Mouse (Mus musculus): ENCODE measurements at regions not wholly inside any gene's neighbourhood (a gene's known extent, or its start where the extent isn't known, plus 50 kb on each side); places are given as distances from the start of the nearest gene placed in this dataset.

DNA sequence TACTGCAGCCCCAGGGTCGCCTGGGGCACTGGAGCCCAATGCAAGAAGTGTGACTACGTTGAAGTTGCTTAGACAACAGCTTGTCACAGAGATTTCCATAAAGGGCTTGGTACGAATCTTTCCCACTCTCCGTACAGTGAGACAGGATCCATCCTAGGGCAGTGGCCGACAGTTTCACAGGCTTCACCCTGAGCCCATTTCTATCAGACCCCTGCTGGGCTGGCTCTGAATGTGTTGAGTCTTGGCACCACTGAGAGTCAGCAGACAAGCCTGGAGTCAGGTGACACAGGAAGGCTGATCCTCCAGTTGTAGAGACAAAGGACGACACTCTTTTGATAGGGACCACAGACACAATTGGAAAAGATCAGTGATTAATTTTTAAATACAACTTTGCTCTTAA lies 255.2 kb downstream of the Irs2 start:
- no peak overlapping the region for H3K27ac ChIP-seq (ENCODE audit: low read length)
- H3K4me2 ChIP-seq (replicated peaks; ENCODE audit: low read depth, low read length) = no peak overlapping the region
- no peak overlapping the region for H3K9ac ChIP-seq (replicated peaks; ENCODE audit: low read length)
- H3K4me3 ChIP-seq (ENCODE audit: low read length) = no peak overlapping the region
- 0 out of 2 replicates have a peak, but pooled peaks cover 4% of the 10 kb centered on the region for H3K9me3 ChIP-seq (ENCODE audit: low read length)
- H3K4me1 ChIP-seq (ENCODE audit: insufficient read depth, low read length) = no peaks in the 10 kb centered on the region
- no peaks in the 10 kb centered on the region for H3K27me3 ChIP-seq (ENCODE audit: insufficient read depth, low read length)
- WGBS = 76% methylated on average over 6 of the region's 6 CpGs
- no peaks in the 10 kb centered on the region for H3K36me3 ChIP-seq (ENCODE audit: insufficient read depth, low read length)
- ATAC-seq (ENCODE audit: low FRiP score, low TSS enrichment) = no peak

DNA sequence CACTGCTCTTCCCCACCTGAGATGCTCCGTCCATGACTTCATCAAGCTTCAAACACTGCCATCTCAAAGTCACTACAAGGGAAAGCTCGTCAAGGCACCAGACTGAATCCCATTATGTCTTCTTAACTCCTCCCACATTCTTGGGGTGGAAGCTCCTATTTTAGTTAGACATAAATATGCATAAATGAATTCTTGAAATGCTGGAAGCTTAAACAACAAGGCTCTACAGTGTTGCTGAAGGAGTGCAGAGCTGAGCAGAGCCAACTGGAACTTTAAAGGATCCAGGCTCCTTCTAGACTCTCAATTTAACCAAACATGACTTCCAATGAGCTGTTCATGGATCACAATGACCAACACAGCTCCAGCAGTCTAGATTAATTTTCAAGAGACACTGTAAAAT lies 261.1 kb downstream of the Irs2 start:
- Histone ChIP-seq H3K36me3 (ENCODE audit: insufficient read depth, low read length) (no peaks in the 10 kb centered on the region), H3K27me3 (ENCODE audit: insufficient read depth, low read length) (no peaks in the 10 kb centered on the region), H3K9ac (replicated peaks; ENCODE audit: low read length) (no peak overlapping the region), H3K4me1 (ENCODE audit: insufficient read depth, low read length) (0 out of 2 replicates have a peak, but pooled peaks cover 7% of the 10 kb centered on the region), H3K9me3 (ENCODE audit: low read length) (0 out of 2 replicates have a peak, but pooled peaks cover 4% of the 10 kb centered on the region), H3K4me2 (replicated peaks; ENCODE audit: low read depth, low read length) (no peak overlapping the region), H3K4me3 (ENCODE audit: low read length) (no peak overlapping the region), H3K27ac (ENCODE audit: low read length) (no peak overlapping the region)
- 71% methylated on average over 2 of the region's 2 CpGs for WGBS
- ATAC-seq (ENCODE audit: low FRiP score, low TSS enrichment) = no peak

DNA sequence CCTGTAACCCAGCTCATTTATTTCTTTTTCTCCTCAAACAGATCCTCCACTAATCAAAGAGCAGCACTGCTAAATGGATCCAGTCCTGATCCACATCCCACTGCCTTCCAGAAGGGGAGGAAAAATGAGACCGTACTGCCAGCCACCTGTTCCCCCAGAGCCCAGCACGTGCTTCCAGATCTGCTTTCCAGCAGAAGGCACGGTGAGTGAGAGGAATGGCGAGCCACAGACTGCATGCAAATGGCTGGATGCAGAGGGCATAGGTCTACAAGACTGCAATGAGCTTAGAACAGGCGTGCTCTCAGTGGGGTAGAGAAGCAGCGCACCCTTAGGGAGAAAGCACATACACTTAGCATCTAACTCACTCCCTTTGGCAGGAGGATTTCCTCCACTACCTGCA lies 265.0 kb downstream of the Irs2 start:
- Histone ChIP-seq H3K4me3 (ENCODE audit: low read length) (no peak overlapping the region), H3K9ac (replicated peaks; ENCODE audit: low read length) (no peak overlapping the region), H3K27me3 (ENCODE audit: insufficient read depth, low read length) (no peaks in the 10 kb centered on the region), H3K4me1 (ENCODE audit: insufficient read depth, low read length) (0 out of 2 replicates have a peak, but pooled peaks cover 7% of the 10 kb centered on the region), H3K9me3 (ENCODE audit: low read length) (0 out of 2 replicates have a peak, but pooled peaks cover 1% of the 10 kb centered on the region), H3K27ac (ENCODE audit: low read length) (no peak overlapping the region), H3K36me3 (ENCODE audit: insufficient read depth, low read length) (no peaks in the 10 kb centered on the region), H3K4me2 (replicated peaks; ENCODE audit: low read depth, low read length) (no peak overlapping the region)
- no peak for ATAC-seq (ENCODE audit: low FRiP score, low TSS enrichment)
- WGBS = 62% methylated on average over 6 of the region's 6 CpGs

DNA sequence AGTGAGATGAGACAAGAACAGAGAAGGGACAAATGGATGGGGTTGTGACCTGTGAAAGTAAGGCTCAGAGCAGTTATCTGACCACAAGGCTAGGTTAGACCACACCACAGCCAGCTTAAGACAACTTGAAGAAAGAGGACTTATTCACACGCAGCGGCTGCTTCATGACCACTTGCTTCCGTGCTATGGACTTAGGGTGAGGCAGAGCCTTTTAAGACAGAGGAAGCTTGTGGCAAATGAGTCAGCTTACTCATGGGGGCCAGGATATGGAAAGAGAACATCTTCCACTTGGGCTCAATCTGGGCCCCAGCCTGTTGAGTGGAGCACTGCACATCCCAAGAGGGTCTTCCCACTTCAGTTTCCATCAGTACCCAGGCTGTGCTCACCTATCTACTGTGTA lies 267.4 kb downstream of the Irs2 start:
- Histone ChIP-seq H3K4me3 (ENCODE audit: low read length) (no peak overlapping the region), H3K27me3 (ENCODE audit: insufficient read depth, low read length) (no peaks in the 10 kb centered on the region), H3K9ac (replicated peaks; ENCODE audit: low read length) (no peak overlapping the region), H3K9me3 (ENCODE audit: low read length) (no peaks in the 10 kb centered on the region), H3K4me2 (replicated peaks; ENCODE audit: low read depth, low read length) (no peak overlapping the region), H3K36me3 (ENCODE audit: insufficient read depth, low read length) (no peaks in the 10 kb centered on the region), H3K4me1 (ENCODE audit: insufficient read depth, low read length) (no peaks in the 10 kb centered on the region), H3K27ac (ENCODE audit: low read length) (no peak overlapping the region)
- no peak for ATAC-seq (ENCODE audit: low FRiP score, low TSS enrichment)
- WGBS = 88% methylated on average over 3 of the region's 3 CpGs

DNA sequence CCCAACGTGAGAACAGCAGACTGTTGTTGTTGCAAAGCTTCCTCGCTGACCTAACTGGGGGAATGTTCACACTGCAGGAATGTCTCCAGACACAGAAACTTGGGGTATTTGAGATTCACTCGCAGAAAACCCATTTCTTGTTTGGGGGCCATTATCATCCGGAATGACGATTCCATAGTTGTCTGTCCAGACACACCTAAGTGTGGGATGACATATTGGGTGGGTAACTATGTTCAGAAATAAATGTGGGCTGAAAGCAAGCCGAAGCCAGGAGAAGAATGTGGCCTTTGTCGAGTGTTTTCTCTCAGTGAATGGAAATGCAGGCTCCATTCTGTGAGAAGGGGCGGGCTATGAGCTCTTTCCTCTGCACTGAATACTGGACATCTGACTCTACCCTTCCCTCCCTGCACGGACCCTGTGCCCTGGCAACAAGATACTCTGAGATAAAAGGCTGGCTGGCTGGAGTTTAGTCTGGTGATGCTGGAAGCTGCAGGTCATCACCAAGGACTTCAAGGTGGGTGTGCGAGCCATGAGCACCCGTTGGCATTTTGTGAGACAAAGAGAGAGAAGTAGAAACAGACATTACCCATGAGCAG lies 269.7 kb downstream of the Irs2 start:
- no peak overlapping the region for H3K9ac ChIP-seq (replicated peaks; ENCODE audit: low read length)
- H3K4me3 ChIP-seq (ENCODE audit: low read length) = no peak overlapping the region
- no peak overlapping the region for H3K4me2 ChIP-seq (replicated peaks; ENCODE audit: low read depth, low read length)
- no peaks in the 10 kb centered on the region for H3K4me1 ChIP-seq (ENCODE audit: insufficient read depth, low read length)
- no peaks in the 10 kb centered on the region for H3K9me3 ChIP-seq (ENCODE audit: low read length)
- 64% methylated on average over 11 of the region's 11 CpGs for WGBS
- ATAC-seq (ENCODE audit: low FRiP score, low TSS enrichment) = no peak
- no peaks in the 10 kb centered on the region for H3K27me3 ChIP-seq (ENCODE audit: insufficient read depth, low read length)
- no peak overlapping the region for H3K27ac ChIP-seq (ENCODE audit: low read length)
- no peaks in the 10 kb centered on the region for H3K36me3 ChIP-seq (ENCODE audit: insufficient read depth, low read length)

DNA sequence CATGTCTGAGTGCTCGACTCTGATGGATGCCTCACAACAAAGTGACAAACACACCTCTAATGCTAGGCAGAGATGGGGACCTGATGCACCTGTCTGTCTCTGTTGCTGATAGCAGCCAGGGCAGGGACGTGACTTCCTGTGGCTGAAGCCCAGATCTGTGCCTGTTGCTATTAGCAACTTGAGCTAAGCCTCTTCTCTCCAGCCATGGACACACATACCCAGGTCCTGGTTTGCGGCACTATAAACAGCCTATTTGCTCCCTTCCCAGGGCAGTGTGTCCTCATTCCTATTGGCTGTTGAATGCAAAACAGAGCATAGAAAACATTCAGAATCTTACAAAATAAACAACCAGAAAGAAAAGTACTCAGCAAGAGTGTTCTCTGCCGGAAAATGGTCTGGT lies 273.5 kb downstream of the Irs2 start:
- ATAC-seq (ENCODE audit: low FRiP score, low TSS enrichment) = no peak
- Histone ChIP-seq H3K9me3 (ENCODE audit: low read length) (peaks cover 2% of the 10 kb centered on the region; the same call in 1 of the 2 replicates), H3K9ac (replicated peaks; ENCODE audit: low read length) (no peak overlapping the region), H3K27me3 (ENCODE audit: insufficient read depth, low read length) (no peaks in the 10 kb centered on the region), H3K27ac (ENCODE audit: low read length) (no peak overlapping the region), H3K4me3 (ENCODE audit: low read length) (no peak overlapping the region), H3K4me2 (replicated peaks; ENCODE audit: low read depth, low read length) (no peak overlapping the region), H3K36me3 (ENCODE audit: insufficient read depth, low read length) (no peaks in the 10 kb centered on the region), H3K4me1 (ENCODE audit: insufficient read depth, low read length) (no peaks in the 10 kb centered on the region)
- 58% methylated on average over 4 of the region's 4 CpGs for WGBS

DNA sequence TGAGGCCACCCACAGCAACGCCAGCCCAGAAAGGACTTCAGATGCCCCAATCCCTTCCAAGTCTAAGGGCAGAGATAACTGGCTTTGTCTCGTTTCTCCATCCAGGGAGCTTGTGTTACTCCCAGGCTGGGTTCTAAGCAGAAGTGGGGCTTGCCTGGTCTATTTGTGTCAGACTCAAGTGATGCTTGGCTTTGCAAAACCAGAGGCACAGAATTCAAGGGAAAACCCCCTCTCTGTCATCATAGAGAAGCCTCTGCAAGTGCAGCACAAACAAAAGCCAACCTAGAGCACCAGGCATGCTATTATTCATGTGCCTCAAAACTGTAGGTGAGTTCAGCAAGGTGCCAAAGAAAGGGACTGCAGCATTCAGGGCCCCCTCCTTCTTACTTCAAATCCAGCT lies 284.9 kb downstream of the Irs2 start:
- Histone ChIP-seq H3K9me3 (ENCODE audit: low read length) (no peaks in the 10 kb centered on the region), H3K36me3 (ENCODE audit: insufficient read depth, low read length) (no peaks in the 10 kb centered on the region), H3K4me2 (replicated peaks; ENCODE audit: low read depth, low read length) (no peak overlapping the region), H3K9ac (replicated peaks; ENCODE audit: low read length) (no peak overlapping the region), H3K4me3 (ENCODE audit: low read length) (no peak overlapping the region), H3K27me3 (ENCODE audit: insufficient read depth, low read length) (no peaks in the 10 kb centered on the region), H3K4me1 (ENCODE audit: insufficient read depth, low read length) (0 out of 2 replicates have a peak, but pooled peaks cover 6% of the 10 kb centered on the region), H3K27ac (ENCODE audit: low read length) (no peak overlapping the region)
- ATAC-seq (ENCODE audit: low FRiP score, low TSS enrichment) = no peak
- WGBS = 75% methylated on average over 2 of the region's 2 CpGs

DNA sequence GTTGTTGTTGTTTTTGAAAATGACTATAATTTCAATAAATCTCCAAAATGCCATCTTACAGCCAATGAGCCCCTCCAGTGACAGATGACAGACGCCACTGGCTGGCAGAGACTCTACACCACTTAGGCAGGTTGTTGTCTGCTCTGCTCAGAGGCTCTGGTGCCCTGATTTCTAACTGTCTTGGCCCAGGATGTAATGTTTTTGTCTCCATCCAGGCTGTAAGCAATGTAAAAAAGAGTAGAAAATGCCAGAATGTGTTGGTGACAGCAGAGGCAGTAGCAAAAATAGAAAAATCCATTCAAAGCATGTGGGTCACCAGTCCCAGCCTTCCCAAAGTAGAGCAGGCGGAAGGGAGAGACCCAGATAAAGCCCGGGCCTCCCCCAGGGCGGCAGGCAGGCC lies 285.5 kb downstream of the Irs2 start:
- no peak overlapping the region for H3K27ac ChIP-seq (ENCODE audit: low read length)
- no peaks in the 10 kb centered on the region for H3K36me3 ChIP-seq (ENCODE audit: insufficient read depth, low read length)
- ATAC-seq (ENCODE audit: low FRiP score, low TSS enrichment) = no peak
- no peaks in the 10 kb centered on the region for H3K9me3 ChIP-seq (ENCODE audit: low read length)
- H3K4me1 ChIP-seq (ENCODE audit: insufficient read depth, low read length) = peaks cover 7% of the 10 kb centered on the region; the same call in 1 of the 2 replicates
- WGBS = 89% methylated on average over 4 of the region's 4 CpGs
- no peak overlapping the region for H3K9ac ChIP-seq (replicated peaks; ENCODE audit: low read length)
- no peak overlapping the region for H3K4me3 ChIP-seq (ENCODE audit: low read length)
- H3K27me3 ChIP-seq (ENCODE audit: insufficient read depth, low read length) = no peaks in the 10 kb centered on the region
- no peak overlapping the region for H3K4me2 ChIP-seq (replicated peaks; ENCODE audit: low read depth, low read length)

DNA sequence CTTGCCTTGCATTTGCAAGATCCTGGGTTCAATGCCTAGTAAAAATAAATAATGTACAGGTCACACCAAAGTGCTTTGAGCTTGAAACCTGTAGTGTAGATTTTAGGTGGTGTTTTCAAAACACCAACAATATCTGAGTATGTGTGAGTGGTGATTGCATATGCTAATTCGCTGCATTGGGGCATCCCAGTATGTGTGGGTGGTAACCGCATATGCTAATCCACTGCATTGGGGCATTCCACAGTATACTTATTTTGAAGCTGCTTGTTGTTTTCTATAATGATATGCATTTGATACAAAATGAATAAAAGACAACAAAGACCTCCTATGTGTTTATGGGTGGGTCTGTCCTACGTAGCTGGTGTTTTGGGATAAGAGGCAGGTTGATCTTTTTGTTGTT lies 285.9 kb downstream of the Irs2 start:
- no peak overlapping the region for H3K4me3 ChIP-seq (ENCODE audit: low read length)
- no peak overlapping the region for H3K4me2 ChIP-seq (replicated peaks; ENCODE audit: low read depth, low read length)
- H3K36me3 ChIP-seq (ENCODE audit: insufficient read depth, low read length) = no peaks in the 10 kb centered on the region
- no peak overlapping the region for H3K27ac ChIP-seq (ENCODE audit: low read length)
- no peak for ATAC-seq (ENCODE audit: low FRiP score, low TSS enrichment)
- no peak overlapping the region for H3K9ac ChIP-seq (replicated peaks; ENCODE audit: low read length)
- H3K27me3 ChIP-seq (ENCODE audit: insufficient read depth, low read length) = no peaks in the 10 kb centered on the region
- no peaks in the 10 kb centered on the region for H3K9me3 ChIP-seq (ENCODE audit: low read length)
- H3K4me1 ChIP-seq (ENCODE audit: insufficient read depth, low read length) = peaks cover 11% of the 10 kb centered on the region; the same call in 1 of the 2 replicates
- 98% methylated on average over 3 of the region's 3 CpGs for WGBS

DNA sequence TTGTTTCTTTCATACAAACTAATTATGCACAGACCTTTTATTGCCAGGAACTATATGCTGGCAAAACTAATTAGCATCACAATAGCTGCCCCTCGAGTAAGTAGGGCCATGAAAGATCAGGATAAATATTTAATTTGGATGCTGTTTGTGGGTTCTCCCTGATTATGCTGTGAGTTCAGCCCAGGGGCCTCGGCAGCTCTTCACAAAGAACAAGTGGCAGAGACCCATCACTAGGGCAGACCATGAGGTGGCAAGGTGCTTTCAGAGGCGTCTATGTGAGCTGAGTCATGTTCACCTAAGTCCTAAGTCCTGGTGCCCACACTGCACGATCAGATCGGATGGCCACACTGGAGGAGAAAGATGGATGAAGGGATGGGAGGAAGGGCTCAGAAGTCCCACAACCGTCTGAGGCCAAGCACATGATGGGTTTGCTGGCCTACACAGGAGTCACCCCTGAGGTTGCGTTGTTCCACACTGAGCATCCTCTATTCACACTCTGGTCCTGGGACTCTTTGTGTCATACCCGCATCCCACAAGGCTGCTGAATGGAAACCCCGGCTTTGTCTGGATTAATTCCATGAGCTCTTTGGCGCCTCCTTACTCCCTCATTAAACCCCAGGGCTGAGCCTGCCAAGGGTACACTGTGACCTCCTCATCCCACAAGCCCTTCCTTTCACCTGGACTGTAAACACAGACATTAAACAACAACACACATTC lies 287.0 kb downstream of the Irs2 start:
- no peak overlapping the region for H3K4me3 ChIP-seq (ENCODE audit: low read length)
- H3K9ac ChIP-seq (replicated peaks; ENCODE audit: low read length) = no peak overlapping the region
- no peaks in the 10 kb centered on the region for H3K36me3 ChIP-seq (ENCODE audit: insufficient read depth, low read length)
- no peaks in the 10 kb centered on the region for H3K27me3 ChIP-seq (ENCODE audit: insufficient read depth, low read length)
- ATAC-seq (ENCODE audit: low FRiP score, low TSS enrichment) = no peak
- H3K4me1 ChIP-seq (ENCODE audit: insufficient read depth, low read length) = peaks cover 18% of the 10 kb centered on the region
- no peak overlapping the region for H3K27ac ChIP-seq (ENCODE audit: low read length)
- no peaks in the 10 kb centered on the region for H3K9me3 ChIP-seq (ENCODE audit: low read length)
- H3K4me2 ChIP-seq (replicated peaks; ENCODE audit: low read depth, low read length) = no peak overlapping the region
- WGBS = 69% methylated on average over 10 of the region's 10 CpGs

All from kidney, embryonic 16.5 days (tissue).